Mouse (Mus musculus): ENCODE results near the gene Auh.

GRCm38 (mm10) chr13:52794232-52794631 is 135.2 kb downstream of the Auh start:
- TF ChIP-seq CTCF (IDR thresholded peaks at IDR 0.05; ENCODE audit: low read depth, low read length) (no peak), GATA1 (IDR thresholded peaks at IDR 0.05; ENCODE audit: borderline replicate concordance, low read length) (no peak), TAL1 (conservative IDR thresholded peaks at IDR 0.05; ENCODE audit: low read depth, low read length) (no peak)

Measured in G1E (cell line).